Mouse (Mus musculus): ENCODE data around the gene Fgr. TPM values are rescaled to one million over a fixed set of nuclear protein-coding genes. Genes with fewer than 3 reads are reported as not detected.

Gene Fgr
- polyA plus RNA-seq, 1 experiment from 2014 or later, result 0.45 TPM

GRCm38 (mm10) chr4:133024404-133024803 lies 50.5 kb downstream of the Fgr start:
- Histone ChIP-seq H3K27ac (ENCODE audit: low read depth, low read length) (peak overlapping the region; percentile 75; the same call in 1 of the 2 replicates), H3K27me3 (ENCODE audit: control insufficient read depth, insufficient read depth, low read length) (no peaks in the 10 kb centered on the region), H3K9ac (ENCODE audit: low read depth, low read length) (no peak overlapping the region), H3K4me1 (ENCODE audit: control insufficient read depth, insufficient read depth, low read length) (peaks cover 92% of the 10 kb centered on the region), H3K4me3 (ENCODE audit: low read length) (no peak overlapping the region), H3K36me3 (ENCODE audit: control insufficient read depth, insufficient read depth, low read length) (peaks cover 11% of the 10 kb centered on the region; the same call in 1 of the 2 replicates), H3K9me3 (ENCODE audit: control insufficient read depth, low read length) (no peaks in the 10 kb centered on the region), H3K4me2 (replicated peaks; ENCODE audit: low read depth, low read length) (no peak overlapping the region)
- no peak for ATAC-seq (ENCODE audit: low FRiP score, low TSS enrichment)
- WGBS, result 18% methylated on average over 3 of the region's 4 CpGs

GRCm38 (mm10) chr4:133024969-133025685 lies 51.2 kb downstream of the Fgr start:
- H3K4me3 ChIP-seq (ENCODE audit: low read length), result no peak overlapping the region
- H3K4me1 ChIP-seq (ENCODE audit: control insufficient read depth, insufficient read depth, low read length), result peaks cover 92% of the 10 kb centered on the region
- H3K27ac ChIP-seq (ENCODE audit: low read depth, low read length), result peak overlapping the region; percentile 75
- no peaks in the 10 kb centered on the region for H3K27me3 ChIP-seq (ENCODE audit: control insufficient read depth, insufficient read depth, low read length)
- H3K9ac ChIP-seq (ENCODE audit: low read depth, low read length), result peak overlapping the region; percentile 44; the same call in 1 of the 2 replicates
- peak; percentile 13; the same call in 1 of the 2 replicates for ATAC-seq (ENCODE audit: low FRiP score, low TSS enrichment)
- H3K36me3 ChIP-seq (ENCODE audit: control insufficient read depth, insufficient read depth, low read length), result peaks cover 11% of the 10 kb centered on the region; the same call in 1 of the 2 replicates
- H3K9me3 ChIP-seq (ENCODE audit: control insufficient read depth, low read length), result no peaks in the 10 kb centered on the region
- WGBS, result 13% methylated on average over 10 of the region's 10 CpGs
- peak overlapping the region; percentile 19 for H3K4me2 ChIP-seq (replicated peaks; ENCODE audit: low read depth, low read length)

GRCm38 (mm10) chr4:133026272-133026671 lies 52.4 kb downstream of the Fgr start:
- H3K9me3 ChIP-seq (ENCODE audit: control insufficient read depth, low read length), result no peaks in the 10 kb centered on the region
- H3K27me3 ChIP-seq (ENCODE audit: control insufficient read depth, insufficient read depth, low read length), result no peaks in the 10 kb centered on the region
- H3K4me2 ChIP-seq (replicated peaks; ENCODE audit: low read depth, low read length), result no peak overlapping the region
- no peak for ATAC-seq (ENCODE audit: low FRiP score, low TSS enrichment)
- H3K36me3 ChIP-seq (ENCODE audit: control insufficient read depth, insufficient read depth, low read length), result peaks cover 11% of the 10 kb centered on the region; the same call in 1 of the 2 replicates
- H3K9ac ChIP-seq (ENCODE audit: low read depth, low read length), result no peak overlapping the region
- peaks cover 80% of the 10 kb centered on the region for H3K4me1 ChIP-seq (ENCODE audit: control insufficient read depth, insufficient read depth, low read length)
- peak overlapping the region; percentile 75; the same call in 1 of the 2 replicates for H3K27ac ChIP-seq (ENCODE audit: low read depth, low read length)
- H3K4me3 ChIP-seq (ENCODE audit: low read length), result no peak overlapping the region
- 69% methylated on average over 10 of the region's 10 CpGs for WGBS

DNA sequence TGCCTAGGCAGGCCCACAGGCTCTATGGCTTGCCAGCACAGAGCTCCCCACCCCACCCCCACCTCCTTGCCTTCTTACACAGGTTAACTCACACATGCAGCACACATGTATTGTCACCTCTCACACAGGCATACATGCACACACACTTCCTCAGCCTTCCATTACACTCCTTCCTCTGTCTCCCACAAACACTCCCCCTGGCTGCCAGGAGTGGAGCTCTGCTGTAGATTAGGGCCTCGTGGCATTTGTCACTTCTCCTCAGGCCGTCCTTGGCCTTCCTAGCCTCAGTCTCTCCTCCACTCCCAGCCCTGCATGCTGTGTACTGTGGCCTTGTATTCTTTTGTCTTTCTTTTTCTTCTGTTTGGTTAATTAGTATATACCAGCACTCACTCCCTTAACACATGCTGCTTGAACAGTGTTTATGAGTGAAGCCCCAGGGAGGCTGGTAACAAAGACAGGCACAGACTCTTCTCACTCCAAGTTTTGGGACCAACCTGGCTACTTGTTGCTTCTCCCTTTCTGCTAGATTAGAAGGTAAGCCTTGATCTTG lies 53.0 kb downstream of the Fgr start:
- ATAC-seq (ENCODE audit: low FRiP score, low TSS enrichment), result no peak
- H3K27me3 ChIP-seq (ENCODE audit: control insufficient read depth, insufficient read depth, low read length), result no peaks in the 10 kb centered on the region
- H3K4me2 ChIP-seq (replicated peaks; ENCODE audit: low read depth, low read length), result no peak overlapping the region
- no peak overlapping the region for H3K9ac ChIP-seq (ENCODE audit: low read depth, low read length)
- no peak overlapping the region for H3K4me3 ChIP-seq (ENCODE audit: low read length)
- H3K27ac ChIP-seq (ENCODE audit: low read depth, low read length), result peak overlapping the region; percentile 75; the same call in 1 of the 2 replicates
- WGBS, result 27% methylated on average over 2 of the region's 2 CpGs
- H3K4me1 ChIP-seq (ENCODE audit: control insufficient read depth, insufficient read depth, low read length), result peaks cover 74% of the 10 kb centered on the region
- peaks cover 11% of the 10 kb centered on the region; the same call in 1 of the 2 replicates for H3K36me3 ChIP-seq (ENCODE audit: control insufficient read depth, insufficient read depth, low read length)
- no peaks in the 10 kb centered on the region for H3K9me3 ChIP-seq (ENCODE audit: control insufficient read depth, low read length)

GRCm38 (mm10) chr4:133027721-133028120 lies 53.8 kb downstream of the Fgr start:
- ATAC-seq (ENCODE audit: low FRiP score, low TSS enrichment), result no peak
- Histone ChIP-seq H3K4me1 (ENCODE audit: control insufficient read depth, insufficient read depth, low read length) (peaks cover 66% of the 10 kb centered on the region), H3K27ac (ENCODE audit: low read depth, low read length) (no peak overlapping the region), H3K4me2 (replicated peaks; ENCODE audit: low read depth, low read length) (no peak overlapping the region), H3K36me3 (ENCODE audit: control insufficient read depth, insufficient read depth, low read length) (peaks cover 11% of the 10 kb centered on the region; the same call in 1 of the 2 replicates), H3K4me3 (ENCODE audit: low read length) (no peak overlapping the region), H3K27me3 (ENCODE audit: control insufficient read depth, insufficient read depth, low read length) (no peaks in the 10 kb centered on the region), H3K9ac (ENCODE audit: low read depth, low read length) (no peak overlapping the region), H3K9me3 (ENCODE audit: control insufficient read depth, low read length) (no peaks in the 10 kb centered on the region)
- 70% methylated on average over 10 of the region's 10 CpGs for WGBS

DNA sequence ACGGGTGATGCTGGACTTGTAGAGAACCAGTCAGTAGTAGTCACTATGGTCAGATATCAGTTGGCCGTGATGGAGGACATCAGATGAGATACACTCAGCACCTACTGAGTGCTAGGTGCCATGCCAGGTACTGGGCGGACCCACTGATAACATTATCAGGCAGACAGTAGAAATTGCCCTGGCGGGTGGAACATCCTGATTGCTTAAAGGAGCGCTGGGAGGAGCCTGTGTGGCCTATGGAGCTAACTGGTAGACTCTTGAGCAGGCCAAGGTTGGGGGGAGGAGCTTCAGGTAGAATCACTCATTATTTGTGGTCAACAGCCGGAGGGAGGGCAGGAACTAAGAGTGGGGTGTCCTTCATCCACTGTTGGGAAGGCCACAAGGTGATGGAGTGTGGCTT lies 54.3 kb downstream of the Fgr start:
- H3K9me3 ChIP-seq (ENCODE audit: control insufficient read depth, low read length), result no peaks in the 10 kb centered on the region
- no peak overlapping the region for H3K27ac ChIP-seq (ENCODE audit: low read depth, low read length)
- H3K4me3 ChIP-seq (ENCODE audit: low read length), result no peak overlapping the region
- ATAC-seq (ENCODE audit: low FRiP score, low TSS enrichment), result no peak
- H3K27me3 ChIP-seq (ENCODE audit: control insufficient read depth, insufficient read depth, low read length), result no peaks in the 10 kb centered on the region
- 86% methylated on average over 6 of the region's 6 CpGs for WGBS
- peaks cover 11% of the 10 kb centered on the region; the same call in 1 of the 2 replicates for H3K36me3 ChIP-seq (ENCODE audit: control insufficient read depth, insufficient read depth, low read length)
- H3K4me1 ChIP-seq (ENCODE audit: control insufficient read depth, insufficient read depth, low read length), result peaks cover 61% of the 10 kb centered on the region
- no peak overlapping the region for H3K4me2 ChIP-seq (replicated peaks; ENCODE audit: low read depth, low read length)
- H3K9ac ChIP-seq (ENCODE audit: low read depth, low read length), result no peak overlapping the region

DNA sequence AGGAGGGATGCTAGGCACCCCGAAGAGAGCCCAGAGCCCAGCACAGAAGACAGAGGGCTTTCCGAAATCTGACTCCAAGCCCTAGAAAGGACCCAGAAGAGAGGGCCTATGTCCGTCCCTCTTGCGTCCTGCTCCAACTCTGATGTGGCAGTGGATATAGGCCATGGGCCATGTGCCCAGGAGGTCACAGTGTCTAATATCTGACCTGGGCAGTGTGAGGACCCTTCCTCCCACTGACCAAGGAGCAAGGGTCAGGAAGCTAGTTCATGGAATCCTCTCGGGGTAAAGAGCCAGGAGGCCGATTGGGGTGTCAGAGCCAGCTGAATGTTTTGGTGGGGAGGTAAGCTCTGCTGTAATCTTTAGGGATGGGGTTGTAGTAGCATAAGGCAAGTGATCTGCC lies 55.0 kb downstream of the Fgr start:
- no peaks in the 10 kb centered on the region for H3K27me3 ChIP-seq (ENCODE audit: control insufficient read depth, insufficient read depth, low read length)
- H3K9me3 ChIP-seq (ENCODE audit: control insufficient read depth, low read length), result no peaks in the 10 kb centered on the region
- H3K4me1 ChIP-seq (ENCODE audit: control insufficient read depth, insufficient read depth, low read length), result peaks cover 54% of the 10 kb centered on the region
- H3K4me3 ChIP-seq (ENCODE audit: low read length), result no peak overlapping the region
- no peak for ATAC-seq (ENCODE audit: low FRiP score, low TSS enrichment)
- H3K36me3 ChIP-seq (ENCODE audit: control insufficient read depth, insufficient read depth, low read length), result peaks cover 11% of the 10 kb centered on the region; the same call in 1 of the 2 replicates
- H3K9ac ChIP-seq (ENCODE audit: low read depth, low read length), result no peak overlapping the region
- H3K27ac ChIP-seq (ENCODE audit: low read depth, low read length), result no peak overlapping the region
- 55% methylated on average over 6 of the region's 6 CpGs for WGBS
- H3K4me2 ChIP-seq (replicated peaks; ENCODE audit: low read depth, low read length), result no peak overlapping the region

GRCm38 (mm10) chr4:133032410-133033095 lies 58.7 kb downstream of the Fgr start:
- Histone ChIP-seq H3K9me3 (ENCODE audit: control insufficient read depth, low read length) (no peaks in the 10 kb centered on the region), H3K27ac (ENCODE audit: low read depth, low read length) (no peak overlapping the region), H3K4me3 (ENCODE audit: low read length) (no peak overlapping the region), H3K4me2 (replicated peaks; ENCODE audit: low read depth, low read length) (no peak overlapping the region), H3K9ac (ENCODE audit: low read depth, low read length) (no peak overlapping the region), H3K36me3 (ENCODE audit: control insufficient read depth, insufficient read depth, low read length) (no peaks in the 10 kb centered on the region; the same call in 1 of the 2 replicates), H3K4me1 (ENCODE audit: control insufficient read depth, insufficient read depth, low read length) (peaks cover 36% of the 10 kb centered on the region), H3K27me3 (ENCODE audit: control insufficient read depth, insufficient read depth, low read length) (no peaks in the 10 kb centered on the region)
- 93% methylated on average over 8 of the region's 8 CpGs for WGBS
- ATAC-seq (ENCODE audit: low FRiP score, low TSS enrichment), result no peak

DNA sequence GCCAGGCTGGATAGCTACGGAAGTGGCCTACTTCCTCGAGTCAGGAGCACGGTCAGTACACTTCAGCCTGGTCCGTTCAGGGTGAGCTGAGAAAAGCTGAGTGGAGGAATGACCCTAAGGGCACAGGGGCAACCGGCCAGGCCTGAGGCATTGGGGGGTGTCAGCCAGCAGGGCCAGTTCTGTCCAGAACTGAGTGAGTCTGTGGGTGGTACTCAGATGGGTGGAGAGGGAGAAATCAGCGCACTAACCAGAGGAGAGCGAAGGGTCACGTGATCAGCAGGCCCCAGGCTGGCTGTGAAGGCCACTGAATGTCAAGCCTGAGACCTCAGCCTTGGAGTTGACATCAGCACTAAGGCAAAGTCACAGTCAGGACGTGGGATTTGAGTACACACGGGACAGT lies 60.6 kb downstream of the Fgr start:
- Histone ChIP-seq H3K9ac (ENCODE audit: low read depth, low read length) (no peak overlapping the region), H3K27me3 (ENCODE audit: control insufficient read depth, insufficient read depth, low read length) (no peaks in the 10 kb centered on the region), H3K4me2 (replicated peaks; ENCODE audit: low read depth, low read length) (no peak overlapping the region), H3K36me3 (ENCODE audit: control insufficient read depth, insufficient read depth, low read length) (no peaks in the 10 kb centered on the region), H3K9me3 (ENCODE audit: control insufficient read depth, low read length) (no peaks in the 10 kb centered on the region), H3K4me3 (ENCODE audit: low read length) (no peak overlapping the region), H3K4me1 (ENCODE audit: control insufficient read depth, insufficient read depth, low read length) (peaks cover 27% of the 10 kb centered on the region), H3K27ac (ENCODE audit: low read depth, low read length) (no peak overlapping the region)
- 67% methylated on average over 10 of the region's 10 CpGs for WGBS
- ATAC-seq (ENCODE audit: low FRiP score, low TSS enrichment), result no peak

All from kidney, embryonic 14.5 days (tissue).